Mouse (Mus musculus) megakaryocyte, embryonic 14.5 days (primary cell): Measurements from ENCODE around the gene Ccdc155.
"Not testable (repeated sequence)": the region's sequence is repeated elsewhere in the genome, so short reads cannot be mapped to it uniquely, and the experiment has no call there.

Experiments
- FLI1 ChIP-seq: IDR thresholded peaks from 2 replicates; pipeline ENCODE4 v1.6.1; 2012; ENCODE audit warnings: low read length, inconsistent platforms, mixed read lengths
- GATA1 ChIP-seq: IDR thresholded peaks from 3 replicates; pipeline ENCODE4 v1.6.1; 2012; ENCODE audit warnings: mixed read lengths, low read length, inconsistent platforms, borderline replicate concordance

DNA sequence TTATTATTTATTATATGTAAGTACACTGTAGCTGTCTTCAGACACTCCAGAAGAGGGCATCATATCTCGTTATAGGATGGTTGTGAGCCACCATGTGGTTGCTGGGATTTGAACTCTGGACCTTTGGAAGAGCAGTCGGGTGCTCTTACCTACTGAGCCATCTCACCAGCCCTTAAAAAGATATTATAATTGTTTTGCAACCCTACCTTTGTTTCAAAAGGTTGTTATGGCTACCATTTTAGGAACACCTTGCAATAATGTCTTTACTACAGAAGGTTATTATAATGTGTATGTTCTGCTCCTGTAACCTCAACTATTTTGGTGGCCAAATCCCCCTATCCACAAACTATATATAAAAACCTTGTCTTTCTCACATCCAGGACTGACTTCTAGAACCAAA lies 51.6 kb downstream of the Ccdc155 start:
- not testable (repeated sequence) for TF ChIP-seq GATA1, FLI1
